Mouse (Mus musculus): ENCODE data around the gene Tex45.

GRCm38 (mm10) chr8:3425217-3425616 is 45.4 kb upstream of the Tex45 start:
- TF ChIP-seq CTCF (IDR thresholded peaks at IDR 0.05) = no peak
- no peak for TF ChIP-seq EP300 (IDR thresholded peaks at IDR 0.05)

All from lung, postnatal 0 days (tissue).